Mouse (Mus musculus) spleen, adult 2 months (tissue): Measurements from ENCODE around the gene Xrcc5. TPM values are rescaled to one million over a fixed set of nuclear protein-coding genes. Genes with fewer than 3 reads are reported as not detected.

ENCODE experiments used
- DNase-seq, 2 experiments: peaks; one replicate each; pipeline versions ENCODE4 v3.0.0 to v3.0.0-alpha.2; 2012 to 2021; ENCODE audit warnings: low spot score in 2 of 2, low read depth in 1 of 2
- H3K27ac ChIP-seq: fragments of 200-500 bp; 2 replicates; pipeline ENCODE4 v1.5.1; 2012; ENCODE audit warnings: low read length, inconsistent platforms; ENCODE audit not compliant: insufficient read depth
- H3K27me3 ChIP-seq: fragments of 200-500 bp; 2 replicates; pipeline ENCODE4 v1.6.1; 2012; ENCODE audit warnings: mild to moderate bottlenecking, moderate library complexity, low read length, inconsistent platforms; ENCODE audit not compliant: control insufficient read depth, insufficient read depth
- H3K36me3 ChIP-seq: fragments of 200-500 bp; 2 replicates; pipeline ENCODE4 v1.6.1; 2012; ENCODE audit warnings: mild to moderate bottlenecking, low read length, inconsistent platforms; ENCODE audit not compliant: control insufficient read depth, insufficient read depth
- H3K4me1 ChIP-seq: fragments of 200-500 bp; 2 replicates; pipeline ENCODE4 v1.6.1; 2011; ENCODE audit warnings: inconsistent platforms; ENCODE audit not compliant: control insufficient read depth, insufficient read depth, insufficient read length
- H3K4me3 ChIP-seq: fragments of 200-500 bp; 2 replicates; pipeline ENCODE4 v1.5.1; 2011; ENCODE audit warnings: mild to moderate bottlenecking, inconsistent platforms; ENCODE audit not compliant: insufficient read depth, insufficient read length; ENCODE audit errors: extremely low read depth
- CTCF ChIP-seq: fragments of 200-500 bp; IDR thresholded peaks from 2 replicates; pipeline ENCODE4 v1.5.1; 2011; ENCODE audit warnings: mild to moderate bottlenecking, inconsistent platforms; ENCODE audit not compliant: insufficient read depth, insufficient read length, insufficient replicate concordance; ENCODE audit errors: extremely low read depth
- POLR2A ChIP-seq: fragments of 200-500 bp; IDR thresholded peaks from 2 replicates; pipeline ENCODE4 v1.6.1; 2011; ENCODE audit warnings: low read depth, low read length, inconsistent platforms
- WGBS: fragments of 180-500 bp; shearing (Covaris S2); methylation state at CpG from one replicate; pipeline ENCODE4 v1.1.7; 2018; 5-methylcytosine and 5-hydroxymethylcytosine counted together
- polyA plus RNA-seq: library from polyadenylated mRNA; depleted of rRNA; stranded (reverse); fragments of >200 nt; gene quantifications from 2 replicates; pipeline ENCODE4 v1.2.3, GENCODE M21; 2012; rRNA removed

Xrcc5 gene
- 1.4 and 1.7 TPM in 2 replicates for polyA plus RNA-seq

DNA sequence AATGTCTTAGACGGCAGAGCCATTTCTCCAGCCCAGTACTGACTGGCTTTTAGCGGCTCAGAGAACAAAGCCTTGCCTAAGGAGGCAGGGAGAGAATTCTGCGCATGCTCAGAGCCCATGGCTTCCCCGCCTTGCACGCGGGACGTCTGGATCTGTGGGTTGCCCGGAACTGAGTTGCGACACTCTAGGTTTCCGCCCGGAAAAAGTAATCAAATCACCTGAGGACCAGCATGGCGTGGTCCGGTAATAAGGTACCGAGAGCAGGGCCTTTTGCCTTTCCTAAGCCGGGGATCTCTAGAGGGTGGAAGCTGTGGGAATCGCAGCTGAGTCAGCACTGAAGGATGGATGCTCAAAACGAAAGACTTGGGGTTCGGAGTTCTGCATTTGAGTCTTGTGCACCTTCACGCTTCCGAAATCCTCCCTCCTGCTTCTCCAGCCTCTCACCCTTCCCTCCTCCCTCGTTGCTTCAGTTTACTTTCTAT is at the start of gene Xrcc5:
Xrcc5 (plus strand) TSS at position 105 of the 482 bp plus-strand sequence.
- peak; percentile 87 to 89 for DNase-seq
- Histone ChIP-seq H3K36me3 (peaks cover under 1% of the 10 kb centered on the region; the same call in 1 of the 2 replicates), H3K27ac (peak within 1 kb of the TSS; percentile 49), H3K4me3 (peak within 1 kb of the TSS; percentile 84), H3K27me3 (no peaks in the 10 kb centered on the region), H3K4me1 (no peaks in the 10 kb centered on the region)
- WGBS = under 1% methylated on average over 21 of the region's 21 CpGs
- TF ChIP-seq POLR2A (no peak; the same call in 1 of the 2 replicates), CTCF (no peak)

GRCm38 (mm10) chr1:72263099-72263498 is 44.1 kb upstream of the Xrcc5 start:
- no peak overlapping the region for H3K4me3 ChIP-seq

GRCm38 (mm10) chr1:72278085-72278484 is 29.1 kb upstream of the Xrcc5 start:
- WGBS = 90% methylated on average over 3 of the region's 3 CpGs
- no peak overlapping the region for H3K27ac ChIP-seq
- TF ChIP-seq CTCF (no peak), POLR2A (no peak)

More at GRCm38 (mm10) chr1:72263099-72263498, 44.1 kb upstream of the Xrcc5 start:
- WGBS = 94% methylated on average over 3 of the region's 3 CpGs
- no peak overlapping the region for H3K27ac ChIP-seq
- TF ChIP-seq CTCF (no peak), POLR2A (no peak)
- no peaks in the 10 kb centered on the region for H3K4me1 ChIP-seq
- no peak for DNase-seq
- no peaks in the 10 kb centered on the region for H3K36me3 ChIP-seq
- H3K27me3 ChIP-seq = no peaks in the 10 kb centered on the region

GRCm38 (mm10) chr1:72282604-72283003 is 24.6 kb upstream of the Xrcc5 start:
- Histone ChIP-seq H3K4me1 (no peaks in the 10 kb centered on the region), H3K36me3 (no peaks in the 10 kb centered on the region), H3K27me3 (no peaks in the 10 kb centered on the region), H3K27ac (no peak overlapping the region), H3K4me3 (no peak overlapping the region)
- no peak for DNase-seq
- WGBS = 85% methylated on average over 1 of the region's 1 CpGs
- TF ChIP-seq POLR2A (no peak), CTCF (no peak)

More at GRCm38 (mm10) chr1:72278085-72278484, 29.1 kb upstream of the Xrcc5 start:
- no peak overlapping the region for H3K4me3 ChIP-seq
- H3K4me1 ChIP-seq = no peaks in the 10 kb centered on the region
- DNase-seq = no peak
- no peaks in the 10 kb centered on the region for H3K36me3 ChIP-seq
- no peaks in the 10 kb centered on the region for H3K27me3 ChIP-seq

- no peak within 1 kb of the TSS for H3K27ac ChIP-seq
These were observed 23.2 kb upstream of the Xrcc5 start, which contains the start of the genes Pecr and Tmem169 for GRCm38 (mm10) chr1:72283992-72284485. TSS of gene Pecr (minus strand) at chr1:72284314. TSS of gene Tmem169 (plus strand) at chr1:72284369.

DNA sequence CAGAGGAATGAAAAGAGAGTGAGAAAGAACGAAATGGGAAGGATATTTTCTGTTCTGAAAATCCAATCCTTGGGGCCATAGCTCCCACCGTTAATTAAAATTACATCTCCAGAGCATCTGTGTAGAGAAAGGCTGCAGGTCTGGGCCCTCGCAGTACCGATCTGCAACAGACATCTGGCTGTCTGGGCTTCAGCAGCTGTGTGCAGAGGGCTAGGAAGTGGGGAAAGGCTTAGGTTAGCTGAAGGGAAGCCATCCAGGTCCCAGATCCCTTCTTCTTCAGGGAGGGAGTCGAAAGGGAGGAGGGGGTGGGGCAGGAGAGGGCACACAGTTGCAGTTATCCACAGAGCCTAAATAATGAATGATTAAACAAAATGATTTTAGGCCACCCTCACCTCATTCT is 22.7 kb upstream of the Xrcc5 start:
- no peak for TF ChIP-seq POLR2A
- no peak for TF ChIP-seq CTCF
- H3K27ac ChIP-seq = no peak overlapping the region
- H3K4me1 ChIP-seq = no peaks in the 10 kb centered on the region
- H3K27me3 ChIP-seq = no peaks in the 10 kb centered on the region
- WGBS = 9% methylated on average over 5 of the region's 5 CpGs
- DNase-seq = no peak
- H3K4me3 ChIP-seq = no peak overlapping the region
- no peaks in the 10 kb centered on the region for H3K36me3 ChIP-seq

More at GRCm38 (mm10) chr1:72283992-72284485, 23.2 kb upstream of the Xrcc5 start, which contains the start of the genes Pecr and Tmem169:
- Histone ChIP-seq H3K36me3 (no peaks in the 10 kb centered on the region), H3K4me1 (no peaks in the 10 kb centered on the region), H3K4me3 (peak within 1 kb of the TSS; percentile 67), H3K27me3 (no peaks in the 10 kb centered on the region)
- TF ChIP-seq CTCF (no peak), POLR2A (no peak)
- WGBS = 1% methylated on average over 30 of the region's 30 CpGs
- DNase-seq = peak; percentile 66 to 88

GRCm38 (mm10) chr1:72286904-72287303 is 20.3 kb upstream of the Xrcc5 start:
- WGBS = 70% methylated on average over 5 of the region's 5 CpGs
- no peak overlapping the region for H3K27ac ChIP-seq
- no peak for TF ChIP-seq CTCF
- no peak for TF ChIP-seq POLR2A
- DNase-seq = no peak
- no peaks in the 10 kb centered on the region for H3K36me3 ChIP-seq
- no peaks in the 10 kb centered on the region for H3K27me3 ChIP-seq
- H3K4me1 ChIP-seq = no peaks in the 10 kb centered on the region
- H3K4me3 ChIP-seq = no peak overlapping the region
